Mouse (Mus musculus) liver, embryonic 14.5 days (tissue): Measurements from ENCODE around the gene Abhd2.

Source experiments
- CTCF ChIP-seq: IDR thresholded peaks from 2 replicates; pipeline ENCODE4 v1.5.1; 2016; ENCODE audit warnings: antibody characterized with exemption, low read depth, control low read depth
- EP300 ChIP-seq: IDR thresholded peaks from 2 replicates; pipeline ENCODE4 v1.6.1; 2016; ENCODE audit warnings: antibody characterized with exemption, low read depth

DNA sequence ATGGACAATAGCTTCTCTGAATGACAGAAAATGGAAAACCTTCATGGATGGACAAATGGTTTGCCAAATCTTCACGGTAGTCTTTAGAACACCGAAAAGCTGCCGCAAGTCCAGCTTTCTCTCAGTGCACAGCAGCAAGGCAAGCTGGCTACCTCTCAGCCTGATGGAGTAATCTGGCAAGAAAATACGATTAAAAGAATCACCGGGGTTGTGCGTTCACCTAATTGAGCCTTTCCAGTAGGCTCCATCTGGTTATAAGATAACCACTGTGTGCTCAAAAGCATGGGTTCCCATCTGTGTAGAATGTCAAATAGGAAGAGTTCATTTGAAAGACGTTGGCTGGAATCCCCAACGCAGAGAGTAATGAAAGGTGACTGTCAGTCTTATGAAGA, 11.9 kb downstream of the Abhd2 start:
- no peak for TF ChIP-seq CTCF
- TF ChIP-seq EP300: no peak
